Mouse (Mus musculus) cerebellum, adult 9-11 months (tissue): ENCODE measurements at regions not wholly inside any gene's neighbourhood (a gene's known extent, or its start where the extent isn't known, plus 50 kb on each side); places are given as distances from the start of the nearest gene placed in this dataset.

ENCODE experiments used
- DNase-seq: peaks from one replicate; pipeline ENCODE4 v3.0.0; 2022

DNA sequence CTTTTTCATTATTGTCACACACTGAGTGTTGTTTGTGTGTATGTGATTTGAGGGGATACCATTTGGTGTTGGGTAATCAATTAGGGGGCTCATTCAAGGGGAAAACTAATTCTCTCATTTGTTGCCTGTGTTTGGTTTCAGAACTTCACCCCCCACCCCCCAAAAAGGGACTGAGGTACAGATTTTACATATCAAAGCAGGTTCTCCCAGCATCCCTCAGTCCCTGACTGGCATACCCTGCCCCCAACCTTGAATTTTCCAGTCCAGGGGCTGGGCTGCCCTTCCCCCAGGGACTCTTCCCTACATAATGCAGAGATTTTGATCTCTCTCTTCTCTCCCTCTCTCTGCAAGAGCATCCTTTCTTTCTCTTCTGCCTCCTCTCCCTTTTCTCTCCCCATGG lies 155.5 kb downstream of the Dusp6 start:
- DNase-seq = no peak

GRCm38 (mm10) chr10:99419532-99419931 lies 156.5 kb downstream of the Dusp6 start:
- DNase-seq = no peak

GRCm38 (mm10) chr10:99423406-99423805 lies 160.4 kb downstream of the Dusp6 start:
- no peak for DNase-seq

DNA sequence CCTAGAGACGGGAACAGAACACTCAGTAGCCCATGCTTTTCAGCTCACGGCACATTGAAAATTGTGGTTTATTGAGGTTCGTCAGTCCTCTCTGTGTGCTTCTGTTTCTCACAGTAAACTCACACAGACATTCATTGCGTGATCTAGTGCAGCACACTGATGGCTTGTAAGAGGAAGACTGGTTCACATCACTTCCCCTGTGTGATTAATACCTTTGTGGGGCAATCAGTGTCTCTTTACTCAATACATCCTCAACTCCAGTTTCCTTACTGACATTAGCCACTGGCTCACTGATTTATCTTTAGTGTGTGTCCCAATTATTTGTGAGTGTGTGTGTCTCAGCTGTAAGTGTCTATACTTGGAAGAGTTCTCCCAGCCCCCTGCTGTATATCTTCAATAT lies 162.2 kb downstream of the Dusp6 start:
- DNase-seq = no peak

DNA sequence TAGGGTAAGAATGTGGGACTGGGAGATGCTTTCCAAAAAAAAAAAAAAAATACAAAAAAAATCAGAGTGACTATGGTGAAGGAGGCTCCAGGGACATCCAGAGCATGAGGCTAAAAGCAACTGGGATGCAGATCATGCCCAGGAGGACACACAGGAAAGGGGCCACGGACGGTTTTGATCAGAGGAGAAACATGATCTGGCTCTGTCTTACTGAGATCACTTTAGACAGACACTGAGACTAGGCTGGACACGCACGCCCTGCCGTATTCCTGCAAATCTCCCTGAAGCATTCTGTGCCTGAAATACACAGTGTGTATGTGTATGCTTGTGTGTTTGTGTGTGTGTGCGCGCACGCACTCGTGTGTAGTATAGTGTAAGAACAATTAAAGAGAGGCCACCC lies 167.1 kb downstream of the Dusp6 start:
- DNase-seq = no peak

- DNase-seq = no peak
These were observed 167.9 kb downstream of the Dusp6 start for GRCm38 (mm10) chr10:99430669-99431561.

GRCm38 (mm10) chr10:99437060-99437459 lies 174.0 kb downstream of the Dusp6 start:
- no peak for DNase-seq

DNA sequence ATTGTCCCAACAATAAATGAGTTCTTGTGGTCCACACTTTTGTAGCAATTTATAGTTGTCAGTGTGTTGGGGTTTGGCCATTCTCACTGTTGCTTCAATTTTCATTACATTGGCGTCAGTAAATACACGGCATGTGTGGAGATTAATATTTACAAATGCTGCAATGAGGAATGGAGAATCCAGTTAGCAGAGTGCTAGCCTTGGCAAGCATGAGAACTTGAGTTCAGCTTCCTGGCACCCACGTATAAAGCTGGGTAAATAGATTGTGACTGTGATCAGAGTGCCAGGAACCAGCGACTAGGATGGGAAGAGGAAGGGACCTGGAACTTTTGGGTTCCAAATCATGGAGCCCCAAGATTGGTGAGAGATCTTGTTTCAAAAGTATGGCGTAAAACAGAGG lies 177.1 kb downstream of the Dusp6 start:
- DNase-seq = no peak

DNA sequence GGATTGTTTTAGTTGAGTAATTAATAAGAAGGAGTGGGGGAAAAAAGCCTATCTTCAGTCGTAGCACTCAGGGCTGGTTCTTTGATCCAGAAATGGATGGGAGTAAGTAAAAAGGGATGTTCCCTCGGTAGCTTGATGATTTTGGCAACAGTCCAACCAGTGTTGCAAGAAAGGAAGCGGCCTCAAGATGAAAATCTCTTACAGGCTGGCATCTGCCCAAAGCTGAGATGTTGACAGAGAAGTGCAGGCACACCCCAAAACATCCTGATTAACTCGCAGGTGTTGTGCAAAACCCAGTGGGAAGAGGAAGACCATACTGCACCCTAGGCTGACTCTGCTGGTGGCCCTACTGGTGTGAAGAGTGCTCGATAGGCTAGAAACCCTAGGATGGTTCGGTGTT lies 178.0 kb downstream of the Dusp6 start:
- DNase-seq = no peak

- no peak for DNase-seq
These were observed 178.9 kb downstream of the Dusp6 start for GRCm38 (mm10) chr10:99441931-99442330.

GRCm38 (mm10) chr10:99443453-99444170 lies 180.6 kb downstream of the Dusp6 start:
- DNase-seq = no peak

DNA sequence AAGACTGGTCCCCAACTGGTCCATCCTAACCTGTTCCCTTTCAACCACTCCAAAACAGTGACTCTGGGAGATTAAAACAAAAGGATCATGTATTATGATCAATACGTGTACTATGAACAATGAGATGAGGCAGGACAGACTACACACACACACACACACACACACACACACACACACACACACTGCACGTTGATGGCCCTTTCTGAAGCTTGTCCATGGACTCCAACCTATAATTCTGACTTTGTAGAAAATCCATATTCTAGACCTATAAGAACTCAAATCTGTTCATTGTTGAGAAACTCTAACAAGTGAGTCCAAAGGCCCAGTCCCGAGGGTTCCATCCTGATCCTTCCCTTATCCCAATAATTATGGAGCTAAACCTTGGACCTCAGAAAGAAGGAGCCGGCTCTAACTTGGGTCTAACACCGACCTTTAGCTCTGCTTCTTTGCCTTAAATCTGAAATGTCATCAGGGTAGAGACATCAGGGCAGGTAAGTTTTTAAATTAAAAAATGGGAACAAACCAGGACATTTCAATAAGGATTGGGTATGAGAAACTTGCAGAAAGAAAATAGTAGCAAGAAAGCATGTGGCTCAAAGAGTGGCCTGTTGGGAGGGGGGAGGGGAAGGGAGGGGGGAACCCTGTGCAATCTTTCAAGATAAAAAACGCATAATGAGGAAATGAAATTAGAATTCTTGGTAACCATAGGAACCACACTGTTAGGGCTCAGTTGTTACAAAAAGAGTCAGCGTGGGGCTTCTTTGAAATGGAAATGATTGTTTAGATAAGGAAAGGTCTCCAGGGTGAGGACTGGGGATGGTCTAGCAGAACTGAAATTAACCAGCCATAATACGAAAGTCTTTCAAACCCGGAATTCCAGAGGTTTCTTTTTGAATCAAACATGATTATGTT lies 187.9 kb downstream of the Dusp6 start:
- DNase-seq = no peak

GRCm38 (mm10) chr10:99451639-99452417 lies 188.8 kb downstream of the Dusp6 start:
- DNase-seq = no peak

GRCm38 (mm10) chr10:99456180-99456579 lies 193.1 kb downstream of the Dusp6 start:
- DNase-seq = no peak

- DNase-seq = no peak
These were observed 195.0 kb downstream of the Dusp6 start for GRCm38 (mm10) chr10:99458047-99458446.

GRCm38 (mm10) chr10:99459171-99459660 lies 196.2 kb downstream of the Dusp6 start:
- no peak for DNase-seq

GRCm38 (mm10) chr10:99459823-99460361 lies 196.9 kb downstream of the Dusp6 start:
- DNase-seq = no peak

DNA sequence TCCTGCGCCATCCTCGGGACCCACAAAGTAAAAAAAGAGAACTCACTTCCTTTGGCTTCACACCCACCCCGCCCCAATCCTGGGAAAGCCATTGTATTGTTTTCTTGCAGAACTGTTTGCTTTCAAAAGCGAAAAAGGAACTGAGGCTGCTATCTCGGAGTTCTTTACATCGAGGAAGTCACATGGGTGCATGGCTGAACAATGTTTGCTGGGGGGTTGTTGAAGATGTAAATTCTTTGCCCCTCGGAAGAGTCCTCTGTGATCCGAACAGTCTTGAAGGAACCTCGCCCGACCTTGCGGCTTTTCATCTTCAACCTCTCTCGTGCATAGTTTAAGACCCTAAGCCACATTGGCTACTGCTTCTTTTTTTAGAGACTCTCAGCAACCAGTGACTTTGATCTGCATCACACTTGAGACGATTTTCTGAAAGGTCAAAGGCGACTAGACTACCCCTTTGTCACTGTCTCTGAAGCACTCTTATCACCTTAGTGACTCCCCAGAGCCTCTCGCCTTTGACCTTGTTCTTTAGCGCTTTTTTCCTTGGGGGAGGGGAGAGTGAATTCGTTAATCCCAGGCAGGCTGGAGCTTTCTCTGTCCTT lies 197.9 kb downstream of the Dusp6 start:
- no peak for DNase-seq

DNA sequence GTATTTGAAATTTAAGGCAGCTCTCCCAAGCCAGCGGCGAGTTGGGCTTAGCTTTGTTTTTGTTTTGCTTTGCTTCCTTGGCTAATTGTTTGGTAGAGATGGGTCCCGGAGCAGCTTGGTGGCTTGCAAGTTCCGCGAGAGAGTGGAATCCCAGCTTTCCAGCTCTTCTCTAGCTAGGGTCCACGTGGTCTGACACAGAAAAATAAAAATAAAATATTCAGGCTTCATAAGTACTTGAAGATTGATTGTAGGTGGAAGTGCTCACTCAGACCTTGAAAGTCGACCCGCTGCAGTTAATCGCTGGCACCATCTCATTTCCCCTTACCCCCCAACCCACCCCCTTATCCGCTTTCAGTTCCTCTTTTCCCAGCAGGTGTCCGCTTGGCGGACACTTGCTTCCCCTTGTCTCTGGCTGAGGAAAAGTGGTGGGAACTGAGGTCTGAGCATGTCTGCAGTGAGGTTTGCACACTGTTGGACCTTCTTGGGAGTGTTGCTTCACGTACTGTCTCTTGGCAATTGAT lies 198.5 kb downstream of the Dusp6 start:
- DNase-seq = no peak

- no peak for DNase-seq
These were observed 203.7 kb downstream of the Dusp6 start for GRCm38 (mm10) chr10:99466695-99467094.

- DNase-seq = no peak
These were observed 204.3 kb downstream of the Dusp6 start for GRCm38 (mm10) chr10:99467319-99467842.
